Mouse (Mus musculus) hindbrain, embryonic 10.5 days (tissue): ENCODE measurements around the gene Ppm1f. TPM values are rescaled to one million over a fixed set of nuclear protein-coding genes. Genes with fewer than 3 reads are reported as not detected.
A peak's percentile ranks its signal among the peaks of the same experiment; 100 is the strongest.
"Not testable (repeated sequence)": the region's sequence is repeated elsewhere in the genome, so short reads cannot be mapped to it uniquely, and the experiment has no call there.

ENCODE experiments used
- DNase-seq: peaks from one replicate; pipeline ENCODE4 v3.0.0-alpha.2; 2017; ENCODE audit warnings: low spot score
- H3K27ac ChIP-seq: fragments of 300-500 bp; sonication (generic); 2 replicates; pipeline ENCODE4 v1.5.1; 2016; ENCODE audit warnings: mild to moderate bottlenecking, moderate library complexity
- H3K27me3 ChIP-seq: fragments of 300-500 bp; sonication (generic); 2 replicates; pipeline ENCODE4 v1.6.1; 2016; ENCODE audit warnings: mild to moderate bottlenecking; ENCODE audit not compliant: poor library complexity, insufficient read depth, severe bottlenecking
- H3K36me3 ChIP-seq: fragments of 300-500 bp; sonication (generic); 2 replicates; pipeline ENCODE4 v1.6.1; 2016; ENCODE audit warnings: mild to moderate bottlenecking, moderate library complexity
- H3K4me1 ChIP-seq: fragments of 300-500 bp; sonication (generic); replicated peaks from 2 replicates; pipeline ENCODE4 v1.6.1; 2016; ENCODE audit warnings: mild to moderate bottlenecking
- H3K4me3 ChIP-seq: fragments of 300-500 bp; sonication (generic); 2 replicates; pipeline ENCODE4 v1.5.1; 2016; ENCODE audit warnings: mild to moderate bottlenecking, moderate library complexity
- H3K9me3 ChIP-seq: fragments of 300-500 bp; sonication (generic); 2 replicates; pipeline ENCODE4 v1.6.1; 2016; ENCODE audit warnings: mild to moderate bottlenecking, moderate library complexity
- WGBS: fragments of 180-500 bp; shearing (Covaris S2); methylation state at CpG from one replicate; pipeline ENCODE4 v1.1.7; 2016; 5-methylcytosine and 5-hydroxymethylcytosine counted together
- polyA plus RNA-seq: library from polyadenylated mRNA; unstranded; fragments of >200 nt; fragmentation: Nextera tagmentation; extraction: Ambion mirVana; gene quantifications from 2 replicates; pipeline ENCODE4 v1.2.1, GENCODE M21; 2016

Gene Ppm1f
- 26.5 and 29.5 TPM in 2 replicates for polyA plus RNA-seq

GRCm38 (mm10) chr16:16896382-16897055, at the start of gene Ppm1f:
TSS of gene Ppm1f (plus strand) at chr16:16896469.
- WGBS = under 1% methylated on average over 29 of the region's 29 CpGs
- H3K9me3 ChIP-seq = no peaks in the 10 kb centered on the region
- no peaks in the 10 kb centered on the region for H3K27me3 ChIP-seq
- peak within 1 kb of the TSS; percentile 87 for H3K27ac ChIP-seq
- H3K4me3 ChIP-seq = peak within 1 kb of the TSS; percentile 76
- H3K36me3 ChIP-seq = peaks cover 39% of the 10 kb centered on the region
- peaks cover 19% of the 10 kb centered on the region for H3K4me1 ChIP-seq
- DNase-seq = peak; percentile 94

- no peak for DNase-seq
- H3K9me3 ChIP-seq = 0 out of 2 replicates have a peak, but pooled peaks cover 4% of the 10 kb centered on the region
- no peak overlapping the region for H3K27ac ChIP-seq
- H3K36me3 ChIP-seq = no peaks in the 10 kb centered on the region
- H3K4me1 ChIP-seq = no peaks in the 10 kb centered on the region
- no peaks in the 10 kb centered on the region for H3K27me3 ChIP-seq
- no peak overlapping the region for H3K4me3 ChIP-seq
These were observed 47.1 kb upstream of the Ppm1f start for GRCm38 (mm10) chr16:16849196-16849595.

- Histone ChIP-seq H3K9me3 (0 out of 2 replicates have a peak, but pooled peaks cover 4% of the 10 kb centered on the region), H3K4me3 (no peak overlapping the region), H3K27ac (no peak overlapping the region), H3K36me3 (no peaks in the 10 kb centered on the region), H3K27me3 (no peaks in the 10 kb centered on the region), H3K4me1 (no peaks in the 10 kb centered on the region)
- 86% methylated on average over 3 of the region's 3 CpGs for WGBS
- no peak for DNase-seq
These were observed 43.9 kb upstream of the Ppm1f start for GRCm38 (mm10) chr16:16852411-16852810.

- Histone ChIP-seq H3K4me3 (no peak overlapping the region), H3K27me3 (no peaks in the 10 kb centered on the region), H3K27ac (no peak overlapping the region), H3K4me1 (no peaks in the 10 kb centered on the region), H3K36me3 (no peaks in the 10 kb centered on the region), H3K9me3 (0 out of 2 replicates have a peak, but pooled peaks cover 4% of the 10 kb centered on the region)
- WGBS = 36% methylated on average over 6 of the region's 6 CpGs
- DNase-seq = peak; percentile 12
These were observed 41.4 kb upstream of the Ppm1f start for GRCm38 (mm10) chr16:16854836-16855235.

GRCm38 (mm10) chr16:16855541-16855940, 40.7 kb upstream of the Ppm1f start:
- H3K9me3 ChIP-seq = 0 out of 2 replicates have a peak, but pooled peaks cover 4% of the 10 kb centered on the region
- DNase-seq = no peak
- 97% methylated on average over 1 of the region's 1 CpGs for WGBS
- H3K27me3 ChIP-seq = no peaks in the 10 kb centered on the region
- H3K27ac ChIP-seq = no peak overlapping the region
- no peak overlapping the region for H3K4me3 ChIP-seq
- no peaks in the 10 kb centered on the region for H3K36me3 ChIP-seq
- H3K4me1 ChIP-seq = no peaks in the 10 kb centered on the region

- H3K9me3 ChIP-seq, H3K4me1 ChIP-seq, H3K36me3 ChIP-seq, H3K27ac ChIP-seq, H3K27me3 ChIP-seq, DNase-seq, H3K4me3 ChIP-seq: not testable (repeated sequence)
- WGBS = 82% methylated on average over 9 of the region's 9 CpGs
These were observed 40.2 kb upstream of the Ppm1f start for GRCm38 (mm10) chr16:16856054-16856453.

GRCm38 (mm10) chr16:16856731-16857476, 39.4 kb upstream of the Ppm1f start:
- Histone ChIP-seq H3K36me3 (no peaks in the 10 kb centered on the region), H3K9me3 (no peaks in the 10 kb centered on the region), H3K27me3 (no peaks in the 10 kb centered on the region), H3K4me1 (no peaks in the 10 kb centered on the region), H3K4me3 (no peak overlapping the region), H3K27ac (no peak overlapping the region)
- 76% methylated on average over 13 of the region's 13 CpGs for WGBS
- no peak for DNase-seq

- Histone ChIP-seq H3K27ac (no peak overlapping the region), H3K4me3 (no peak overlapping the region), H3K27me3 (no peaks in the 10 kb centered on the region), H3K4me1 (no peaks in the 10 kb centered on the region), H3K9me3 (no peaks in the 10 kb centered on the region), H3K36me3 (no peaks in the 10 kb centered on the region)
- WGBS = 75% methylated on average over 3 of the region's 3 CpGs
- no peak for DNase-seq
These were observed 34.0 kb upstream of the Ppm1f start for GRCm38 (mm10) chr16:16862288-16862687.

- DNase-seq = no peak
- Histone ChIP-seq H3K27me3 (no peaks in the 10 kb centered on the region), H3K4me1 (no peaks in the 10 kb centered on the region), H3K27ac (no peak within 1 kb of the TSS), H3K36me3 (no peaks in the 10 kb centered on the region), H3K4me3 (no peak within 1 kb of the TSS), H3K9me3 (no peaks in the 10 kb centered on the region)
- 73% methylated on average over 2 of the region's 2 CpGs for WGBS
These were observed 32.3 kb upstream of the Ppm1f start, which contains the start of gene Igll1 for GRCm38 (mm10) chr16:16863978-16864377. TSS of gene Igll1 (minus strand) at chr16:16863985.

- Histone ChIP-seq H3K27me3 (no peaks in the 10 kb centered on the region), H3K27ac (no peak overlapping the region), H3K36me3 (no peaks in the 10 kb centered on the region), H3K4me3 (no peak overlapping the region), H3K4me1 (no peaks in the 10 kb centered on the region), H3K9me3 (no peaks in the 10 kb centered on the region)
- DNase-seq = no peak
These were observed 31.1 kb upstream of the Ppm1f start for GRCm38 (mm10) chr16:16865217-16865616.

- Histone ChIP-seq H3K4me3 (no peak overlapping the region), H3K27me3 (no peaks in the 10 kb centered on the region), H3K27ac (no peak overlapping the region), H3K4me1 (no peaks in the 10 kb centered on the region), H3K9me3 (no peaks in the 10 kb centered on the region), H3K36me3 (no peaks in the 10 kb centered on the region)
- DNase-seq = no peak
- 50% methylated on average over 5 of the region's 5 CpGs for WGBS
These were observed 30.3 kb upstream of the Ppm1f start for GRCm38 (mm10) chr16:16865696-16866561.

- Histone ChIP-seq H3K27ac (peak overlapping the region; percentile 96), H3K27me3 (no peaks in the 10 kb centered on the region), H3K4me3 (peak overlapping the region; percentile 88), H3K36me3 (peaks cover 9% of the 10 kb centered on the region), H3K4me1 (peaks cover 14% of the 10 kb centered on the region), H3K9me3 (no peaks in the 10 kb centered on the region)
- WGBS = 39% methylated on average over 7 of the region's 7 CpGs
- no peak for DNase-seq
These were observed 26.0 kb upstream of the Ppm1f start for GRCm38 (mm10) chr16:16870241-16870616.
